Mouse (Mus musculus) liver, embryonic 15.5 days (tissue): ENCODE results near the gene Mbl2. TPM values are rescaled to one million over a fixed set of nuclear protein-coding genes. Genes with fewer than 3 reads are reported as not detected.
"Not testable (repeated sequence)": the region's sequence is repeated elsewhere in the genome, so short reads cannot be mapped to it uniquely, and the experiment has no call there.

Source experiments
- ATAC-seq: fragments of 200-750 bp; cut with Nextera tagmentation; 2 replicates; pipeline ENCODE4 v1.8.0; 2017; ENCODE audit warnings: moderate number of reproducible peaks, mild to moderate bottlenecking, moderate library complexity; ENCODE audit not compliant: insufficient read depth
- H3K27ac ChIP-seq: fragments of 300-500 bp; sonication (generic); replicated peaks from 2 replicates; pipeline ENCODE4 v1.5.1; 2015; ENCODE audit warnings: mild to moderate bottlenecking, inconsistent platforms
- H3K27me3 ChIP-seq: fragments of 300-500 bp; sonication (generic); 2 replicates; pipeline ENCODE4 v1.6.1; 2015; ENCODE audit warnings: mild to moderate bottlenecking, inconsistent platforms
- H3K36me3 ChIP-seq: fragments of 300-500 bp; sonication (generic); replicated peaks from 2 replicates; pipeline ENCODE4 v1.6.1; 2015; ENCODE audit warnings: moderate library complexity, mild to moderate bottlenecking, inconsistent platforms
- H3K4me1 ChIP-seq: fragments of 300-500 bp; sonication (generic); replicated peaks from 2 replicates; pipeline ENCODE4 v1.6.1; 2015; ENCODE audit warnings: inconsistent platforms
- H3K4me2 ChIP-seq: fragments of 300-500 bp; sonication (generic); 2 replicates; pipeline ENCODE4 v1.6.1; 2015; ENCODE audit warnings: moderate library complexity, mild to moderate bottlenecking, inconsistent platforms
- H3K4me3 ChIP-seq: fragments of 300-500 bp; sonication (generic); replicated peaks from 2 replicates; pipeline ENCODE4 v1.5.1; 2015; ENCODE audit warnings: mild to moderate bottlenecking, inconsistent platforms
- H3K9ac ChIP-seq: fragments of 300-500 bp; sonication (generic); 2 replicates; pipeline ENCODE4 v1.6.1; 2015; ENCODE audit warnings: moderate library complexity, mild to moderate bottlenecking, inconsistent platforms
- H3K9me3 ChIP-seq: fragments of 300-500 bp; sonication (generic); replicated peaks from 2 replicates; pipeline ENCODE4 v1.6.1; 2016; ENCODE audit warnings: inconsistent platforms
- WGBS: fragments of 180-500 bp; shearing (Covaris S2); methylation state at CpG from one replicate; pipeline ENCODE4 v1.1.7; 2015; ENCODE audit warnings: mixed read lengths; ENCODE audit not compliant: insufficient replicate concordance; 5-methylcytosine and 5-hydroxymethylcytosine counted together
- polyA plus RNA-seq: library from polyadenylated mRNA; unstranded; fragments of >200 nt; fragmentation: Nextera tagmentation; extraction: Ambion mirVana; gene quantifications from 2 replicates; pipeline ENCODE4 v1.2.1, GENCODE M21; 2015

Gene Mbl2
- polyA plus RNA-seq, 1 experiment from 2014 or later = 4.6 TPM

DNA sequence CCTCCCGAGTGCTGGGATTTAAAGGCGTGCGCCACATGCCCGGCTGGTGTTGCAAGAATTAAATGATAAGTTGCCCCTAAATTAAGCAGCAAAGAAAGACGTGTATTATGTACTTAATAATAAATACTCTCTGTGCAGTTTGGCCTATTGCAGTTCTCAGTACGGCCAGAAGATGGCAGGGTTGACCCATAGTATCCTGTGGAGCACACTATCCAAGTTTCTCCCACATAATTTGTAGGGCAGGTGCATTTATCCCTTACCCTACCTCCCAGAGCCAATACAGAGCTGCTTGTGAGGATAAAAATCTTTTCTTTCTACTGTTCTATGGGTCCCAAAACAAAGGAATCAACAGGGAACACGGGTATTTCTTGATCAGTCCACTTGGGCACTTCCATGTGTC is 15.4 kb upstream of the Mbl2 start:
- H3K9me3 ChIP-seq = no peaks in the 10 kb centered on the region
- no peaks in the 10 kb centered on the region for H3K27me3 ChIP-seq
- no peak overlapping the region for H3K9ac ChIP-seq
- H3K36me3 ChIP-seq = no peaks in the 10 kb centered on the region
- 22% methylated on average over 7 of the region's 7 CpGs for WGBS
- H3K27ac ChIP-seq = no peak overlapping the region
- no peak overlapping the region for H3K4me2 ChIP-seq
- H3K4me1 ChIP-seq = no peaks in the 10 kb centered on the region
- H3K4me3 ChIP-seq = no peak overlapping the region
- no peak for ATAC-seq

- not testable (repeated sequence) for H3K27ac ChIP-seq, H3K4me3 ChIP-seq, H3K4me1 ChIP-seq, H3K36me3 ChIP-seq, H3K27me3 ChIP-seq, ATAC-seq, H3K9me3 ChIP-seq, H3K4me2 ChIP-seq, H3K9ac ChIP-seq
- 65% methylated on average over 8 of the region's 8 CpGs for WGBS
These were observed 10.1 kb upstream of the Mbl2 start for GRCm38 (mm10) chr19:30222593-30222992.

GRCm38 (mm10) chr19:30229477-30229876 is 3.3 kb upstream of the Mbl2 start:
- H3K27me3 ChIP-seq = no peaks in the 10 kb centered on the region
- ATAC-seq = no peak; the same call in 1 of the 2 replicates
- no peak overlapping the region for H3K4me2 ChIP-seq
- 58% methylated on average over 3 of the region's 3 CpGs for WGBS
- H3K27ac ChIP-seq = no peak overlapping the region
- no peak overlapping the region for H3K4me3 ChIP-seq
- H3K9me3 ChIP-seq = no peaks in the 10 kb centered on the region
- H3K4me1 ChIP-seq = no peaks in the 10 kb centered on the region
- H3K9ac ChIP-seq = no peak overlapping the region
- H3K36me3 ChIP-seq = no peaks in the 10 kb centered on the region

- H3K9me3 ChIP-seq = no peaks in the 10 kb centered on the region
- H3K4me2 ChIP-seq = no peak overlapping the region
- no peaks in the 10 kb centered on the region for H3K36me3 ChIP-seq
- no peak overlapping the region for H3K4me3 ChIP-seq
- H3K27ac ChIP-seq = no peak overlapping the region
- no peak overlapping the region for H3K9ac ChIP-seq
- no peaks in the 10 kb centered on the region for H3K4me1 ChIP-seq
- H3K27me3 ChIP-seq = no peaks in the 10 kb centered on the region
- WGBS = 68% methylated on average over 8 of the region's 8 CpGs
- ATAC-seq = no peak
These were observed 1.7 kb downstream of the Mbl2 start for GRCm38 (mm10) chr19:30234416-30234815.

- no peaks in the 10 kb centered on the region for H3K27me3 ChIP-seq
- H3K4me2 ChIP-seq = no peak overlapping the region
- ATAC-seq = no peak
- WGBS = 17% methylated on average over 11 of the region's 11 CpGs
- no peak overlapping the region for H3K4me3 ChIP-seq
- no peak overlapping the region for H3K9ac ChIP-seq
- H3K4me1 ChIP-seq = no peaks in the 10 kb centered on the region
- H3K36me3 ChIP-seq = no peaks in the 10 kb centered on the region
- no peaks in the 10 kb centered on the region for H3K9me3 ChIP-seq
- H3K27ac ChIP-seq = no peak overlapping the region
These were observed 14.6 kb downstream of the Mbl2 start for GRCm38 (mm10) chr19:30247359-30247758.

DNA sequence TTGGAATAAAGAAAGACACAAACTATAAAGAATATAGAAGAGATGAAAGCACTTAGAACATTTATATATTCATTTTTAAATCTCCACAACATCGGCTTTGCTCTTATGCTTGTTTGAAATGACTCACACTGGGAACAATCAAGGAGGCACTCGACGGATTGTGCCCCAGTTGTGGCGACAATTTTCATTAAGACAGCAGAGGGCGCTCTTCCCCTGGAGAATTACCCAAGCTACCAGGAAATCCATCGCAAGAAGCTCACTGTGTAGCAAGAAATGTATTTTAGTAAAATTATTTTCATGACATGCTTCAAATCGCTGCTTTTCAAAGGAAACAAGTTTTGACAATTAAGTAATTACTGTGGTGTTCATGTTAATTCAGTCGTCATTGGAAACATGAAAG is 16.1 kb downstream of the Mbl2 start:
- no peak overlapping the region for H3K9ac ChIP-seq
- no peaks in the 10 kb centered on the region for H3K9me3 ChIP-seq
- no peaks in the 10 kb centered on the region for H3K4me1 ChIP-seq
- H3K27ac ChIP-seq = no peak overlapping the region
- WGBS = 6% methylated on average over 8 of the region's 8 CpGs
- H3K36me3 ChIP-seq = no peaks in the 10 kb centered on the region
- no peak for ATAC-seq
- H3K27me3 ChIP-seq = no peaks in the 10 kb centered on the region
- H3K4me3 ChIP-seq = no peak overlapping the region
- H3K4me2 ChIP-seq = no peak overlapping the region

- WGBS = 54% methylated on average over 2 of the region's 2 CpGs
These were observed 19.5 kb downstream of the Mbl2 start for GRCm38 (mm10) chr19:30252253-30252652.

GRCm38 (mm10) chr19:30256339-30256738 is 23.6 kb downstream of the Mbl2 start:
- 35% methylated on average over 6 of the region's 6 CpGs for WGBS
- no peak overlapping the region for H3K4me3 ChIP-seq

More at GRCm38 (mm10) chr19:30252253-30252652, 19.5 kb downstream of the Mbl2 start:
- Histone ChIP-seq H3K9me3 (no peaks in the 10 kb centered on the region), H3K4me3 (no peak overlapping the region), H3K27ac (no peak overlapping the region), H3K9ac (no peak overlapping the region), H3K27me3 (no peaks in the 10 kb centered on the region), H3K4me1 (no peaks in the 10 kb centered on the region), H3K36me3 (no peaks in the 10 kb centered on the region), H3K4me2 (no peak overlapping the region)
- ATAC-seq = no peak

DNA sequence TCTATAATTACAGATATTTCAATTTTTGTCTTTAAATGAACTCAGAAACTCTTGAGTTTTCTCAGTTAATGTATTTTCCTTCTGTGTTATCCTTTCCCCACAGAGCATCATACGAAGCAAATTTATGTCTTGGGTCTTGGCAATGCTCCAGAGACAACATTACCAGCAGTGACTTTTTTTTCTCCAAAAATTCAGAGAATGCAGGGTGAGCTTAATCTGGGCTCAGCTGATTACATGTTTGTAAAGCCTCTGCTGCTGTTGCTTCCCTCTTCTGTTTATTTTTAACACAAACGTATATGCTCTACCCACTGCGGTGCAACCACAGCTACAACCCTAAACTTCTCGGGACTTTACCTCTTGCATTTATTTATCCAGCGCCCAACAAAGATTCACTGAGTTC is 48.4 kb downstream of the Mbl2 start:
- WGBS = 43% methylated on average over 5 of the region's 5 CpGs
- no peaks in the 10 kb centered on the region for H3K9me3 ChIP-seq
- no peak overlapping the region for H3K27ac ChIP-seq
- no peaks in the 10 kb centered on the region for H3K4me1 ChIP-seq
- H3K4me3 ChIP-seq = no peak overlapping the region
- no peak overlapping the region for H3K9ac ChIP-seq
- H3K36me3 ChIP-seq = no peaks in the 10 kb centered on the region
- no peak overlapping the region for H3K4me2 ChIP-seq
- no peaks in the 10 kb centered on the region for H3K27me3 ChIP-seq
- no peak for ATAC-seq

More at GRCm38 (mm10) chr19:30256339-30256738, 23.6 kb downstream of the Mbl2 start:
- Histone ChIP-seq H3K9me3 (no peaks in the 10 kb centered on the region), H3K4me2 (no peak overlapping the region), H3K27me3 (no peaks in the 10 kb centered on the region), H3K4me1 (no peaks in the 10 kb centered on the region), H3K36me3 (no peaks in the 10 kb centered on the region), H3K27ac (no peak overlapping the region), H3K9ac (no peak overlapping the region)
- no peak for ATAC-seq

- no peak for ATAC-seq
- H3K4me3 ChIP-seq = no peak overlapping the region
- WGBS = 67% methylated on average over 6 of the region's 6 CpGs
These were observed 55.3 kb downstream of the Mbl2 start for GRCm38 (mm10) chr19:30287899-30288490.

More at GRCm38 (mm10) chr19:30287899-30288490, 55.3 kb downstream of the Mbl2 start:
- Histone ChIP-seq H3K9ac (no peak overlapping the region), H3K36me3 (no peaks in the 10 kb centered on the region), H3K27ac (no peak overlapping the region), H3K4me1 (no peaks in the 10 kb centered on the region), H3K4me2 (no peak overlapping the region), H3K27me3 (no peaks in the 10 kb centered on the region), H3K9me3 (no peaks in the 10 kb centered on the region)
